Mouse (Mus musculus): ENCODE data around the gene Abhd2. TPM values are rescaled to one million over a fixed set of nuclear protein-coding genes. Genes with fewer than 3 reads are reported as not detected.
A peak's percentile ranks its signal among the peaks of the same experiment; 100 is the strongest.

The Abhd2 gene
- total RNA-seq (2017): 52.1 and 55.7 TPM in 2 replicates

DNA sequence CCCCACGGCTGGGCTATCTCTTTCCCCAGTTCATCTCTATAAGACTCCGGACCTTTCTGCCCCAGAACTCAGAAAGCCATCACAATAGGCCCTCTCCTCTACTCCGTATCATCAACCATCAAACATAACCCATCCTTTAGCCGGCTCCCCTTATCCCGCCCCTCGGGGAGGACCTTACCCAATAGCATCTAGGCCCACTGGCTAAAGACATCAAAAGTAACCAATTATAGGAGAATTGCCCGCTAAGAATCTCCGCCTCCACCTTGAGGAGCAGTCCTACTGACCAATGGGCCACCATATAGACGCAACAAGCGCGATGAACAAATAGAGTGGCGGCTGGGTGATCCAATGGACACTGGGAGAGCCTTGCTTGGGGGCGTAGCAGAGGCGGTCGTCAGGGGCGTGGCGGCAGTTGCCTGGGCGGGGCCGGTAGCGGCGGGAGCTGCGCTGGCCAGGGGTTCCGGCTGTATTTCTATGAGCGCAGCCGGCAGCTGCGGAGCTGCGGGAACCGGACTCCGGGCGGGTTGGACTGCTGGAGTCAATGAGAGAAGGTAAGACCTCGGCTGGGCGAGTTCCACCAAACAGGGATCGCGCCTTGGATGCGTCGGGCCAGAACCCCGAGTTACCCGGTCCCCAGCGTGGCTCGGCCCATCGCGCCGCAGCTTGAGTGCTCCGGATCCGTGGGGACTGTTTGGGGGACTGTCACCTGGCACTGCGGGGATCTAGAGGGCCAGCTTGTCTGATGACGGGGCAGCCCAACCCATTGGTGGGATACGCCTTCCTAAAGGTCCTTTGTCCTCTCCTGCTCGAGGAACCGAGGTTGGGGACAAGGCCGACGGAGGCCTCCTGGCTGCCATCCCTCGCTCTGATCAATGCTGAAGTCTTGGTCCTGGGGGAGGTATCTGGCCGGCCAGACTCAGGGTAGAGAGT is at the start of gene Abhd2:
Gene Abhd2, plus strand, starts transcription at position 411 of the 930 bp plus-strand sequence.
- peak; percentile 96 for ATAC-seq (ENCODE audit: extremely low read depth, insufficient number of reproducible peaks, low FRiP score, poor library complexity, severe bottlenecking)

DNA sequence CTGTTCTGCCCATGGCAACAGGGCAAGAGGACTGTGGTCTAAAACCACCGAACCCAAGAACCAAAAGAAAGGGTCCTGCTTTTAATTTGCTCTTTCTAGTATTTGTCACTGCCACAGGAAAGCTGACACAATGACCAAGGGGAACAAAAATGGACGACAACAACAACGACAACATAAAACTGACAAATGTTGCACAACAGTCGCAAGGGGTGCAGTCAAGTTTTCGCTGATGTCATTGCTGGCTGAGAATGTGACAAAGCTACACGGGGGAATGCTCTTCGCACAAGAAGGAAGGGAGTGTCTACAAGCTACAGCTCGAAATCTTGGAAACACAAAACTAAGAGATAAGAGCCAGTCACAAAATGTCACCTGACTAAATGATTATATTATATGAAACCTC is 47.5 kb upstream of the Abhd2 start:
- ATAC-seq (ENCODE audit: extremely low read depth, insufficient number of reproducible peaks, low FRiP score, poor library complexity, severe bottlenecking): peak; percentile 43; the same call in 1 of the 2 replicates

DNA sequence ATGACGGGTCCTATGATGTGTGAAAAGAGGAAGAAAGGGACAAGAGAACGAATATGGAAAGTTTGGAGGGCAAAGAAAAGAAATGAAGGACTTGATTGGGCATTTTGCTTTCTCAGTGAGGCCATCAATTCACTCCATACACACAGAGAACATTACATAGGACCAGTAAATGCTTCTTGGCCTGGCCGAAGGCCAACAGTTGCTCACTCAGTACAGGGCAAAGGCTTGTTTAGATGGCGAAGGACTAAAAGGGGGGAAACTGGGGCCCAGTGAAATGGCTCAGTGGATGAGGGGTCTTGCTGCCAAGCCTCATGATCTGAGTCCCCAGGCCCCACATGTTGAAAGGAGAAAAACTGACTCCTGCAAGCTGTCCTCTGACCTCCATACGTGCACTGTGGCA is 46.8 kb upstream of the Abhd2 start:
- no peak for ATAC-seq (ENCODE audit: extremely low read depth, insufficient number of reproducible peaks, low FRiP score, poor library complexity, severe bottlenecking)

DNA sequence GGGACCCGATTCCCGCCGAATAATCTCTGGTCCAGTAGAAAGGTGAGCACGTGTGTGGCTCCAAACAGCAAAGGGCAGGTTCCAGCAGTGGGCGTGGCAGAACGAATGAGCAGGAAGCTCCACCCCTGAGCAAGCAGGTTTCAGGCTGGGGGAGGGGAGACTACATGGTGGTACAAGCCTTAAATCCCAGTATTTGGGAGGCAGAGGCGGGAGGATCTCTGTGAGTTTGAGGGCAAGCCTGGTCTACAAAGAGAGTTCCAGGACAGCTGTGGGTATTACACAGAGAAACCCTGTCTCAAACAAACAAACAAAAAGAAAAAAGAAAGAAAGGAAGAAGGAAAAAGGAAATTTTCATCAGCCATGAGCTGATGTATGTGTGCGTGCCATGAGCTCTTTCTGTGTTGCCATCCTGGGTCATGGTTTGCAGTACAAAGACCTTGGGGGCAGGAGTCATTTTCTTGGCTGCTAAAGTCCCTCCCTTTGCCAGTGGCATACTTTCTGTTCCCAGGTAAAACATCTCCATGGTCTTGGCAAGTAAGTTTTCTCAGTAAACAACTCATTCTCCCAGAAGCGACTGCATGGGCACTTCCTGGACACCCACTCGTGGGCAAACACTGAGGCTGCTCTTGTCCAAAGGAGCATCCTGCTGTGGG is 46.0 kb upstream of the Abhd2 start:
- no peak for ATAC-seq (ENCODE audit: extremely low read depth, insufficient number of reproducible peaks, low FRiP score, poor library complexity, severe bottlenecking)

DNA sequence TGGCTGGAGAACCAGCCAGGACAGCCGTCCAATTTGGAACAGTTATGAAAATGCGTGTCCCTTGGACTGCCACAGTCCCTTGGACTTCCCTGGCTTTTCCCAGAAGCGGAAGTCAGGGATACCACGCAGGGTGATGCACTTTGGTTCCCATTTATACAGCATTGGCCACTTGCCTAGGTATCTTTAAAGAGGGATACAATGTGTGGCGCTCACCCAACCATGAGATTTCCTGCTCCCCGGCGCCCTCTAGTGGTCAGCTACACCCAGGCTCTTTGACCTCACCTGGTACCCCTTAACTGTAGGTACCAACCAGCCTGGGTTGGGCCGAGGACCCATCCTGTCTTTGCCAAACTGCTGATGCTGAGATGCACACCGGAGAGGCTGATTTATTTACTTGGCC is 44.5 kb upstream of the Abhd2 start:
- peak; percentile 62 for ATAC-seq (ENCODE audit: extremely low read depth, insufficient number of reproducible peaks, low FRiP score, poor library complexity, severe bottlenecking)

DNA sequence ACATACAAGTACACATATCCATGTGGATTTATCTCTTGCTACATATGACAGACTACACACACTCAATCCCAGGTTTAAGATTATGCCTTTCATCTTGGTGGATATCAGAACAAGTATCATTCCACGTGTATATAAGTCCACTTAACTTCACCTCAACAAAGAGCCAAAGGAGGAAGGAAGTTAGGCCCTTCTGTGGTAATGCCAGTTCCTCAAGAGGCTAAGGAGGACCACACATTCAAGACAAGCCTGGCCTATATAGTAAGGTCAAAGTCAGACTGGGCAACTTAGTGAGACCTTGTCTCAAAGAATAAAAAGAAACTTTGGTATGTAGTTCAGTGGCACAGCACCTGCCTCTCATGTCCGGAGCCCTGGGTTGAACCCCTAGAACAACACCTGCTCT is 41.4 kb upstream of the Abhd2 start:
- ATAC-seq (ENCODE audit: extremely low read depth, insufficient number of reproducible peaks, low FRiP score, poor library complexity, severe bottlenecking): peak; percentile 31; the same call in 1 of the 2 replicates

DNA sequence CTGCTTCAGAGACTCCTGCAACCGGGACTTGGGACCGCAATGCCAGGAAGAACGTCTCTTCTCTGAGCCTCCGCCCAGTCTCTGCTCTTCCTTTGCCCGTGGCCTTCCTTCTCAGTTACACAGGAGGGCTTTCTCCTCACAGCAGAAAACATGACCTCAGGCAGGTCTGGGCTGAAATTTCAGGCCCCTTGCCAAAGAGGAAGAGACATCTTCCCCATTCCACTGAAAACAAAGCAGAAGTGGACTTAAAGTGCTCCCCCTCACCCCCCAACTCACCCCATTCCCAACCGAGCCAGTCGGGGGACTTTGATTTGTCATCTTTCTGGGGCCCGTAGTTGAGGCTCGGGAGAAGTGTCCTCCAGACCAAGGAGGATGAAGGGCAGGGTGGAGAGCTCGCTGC is 41.0 kb upstream of the Abhd2 start:
- peak; percentile 49 for ATAC-seq (ENCODE audit: extremely low read depth, insufficient number of reproducible peaks, low FRiP score, poor library complexity, severe bottlenecking)

DNA sequence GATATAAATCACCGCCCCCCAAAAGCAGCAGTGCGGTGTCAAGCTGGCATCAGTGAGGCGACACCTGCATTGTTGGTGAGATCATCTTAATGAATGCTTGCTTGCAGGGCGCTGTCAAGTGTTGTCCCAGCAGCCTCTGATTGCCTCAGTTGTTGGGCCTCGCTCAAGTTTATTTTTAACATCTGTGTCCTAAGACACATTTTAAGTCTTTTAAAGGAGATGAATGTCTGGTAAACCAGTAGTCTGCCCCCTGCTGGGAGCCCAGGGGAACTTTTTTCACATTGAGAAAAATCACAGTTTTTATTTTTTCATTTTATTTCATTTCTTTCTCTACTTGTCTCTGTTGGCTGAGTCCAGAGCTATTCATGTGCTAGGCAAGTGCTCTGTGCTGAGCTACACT is 34.3 kb upstream of the Abhd2 start:
- no peak for ATAC-seq (ENCODE audit: extremely low read depth, insufficient number of reproducible peaks, low FRiP score, poor library complexity, severe bottlenecking)

DNA sequence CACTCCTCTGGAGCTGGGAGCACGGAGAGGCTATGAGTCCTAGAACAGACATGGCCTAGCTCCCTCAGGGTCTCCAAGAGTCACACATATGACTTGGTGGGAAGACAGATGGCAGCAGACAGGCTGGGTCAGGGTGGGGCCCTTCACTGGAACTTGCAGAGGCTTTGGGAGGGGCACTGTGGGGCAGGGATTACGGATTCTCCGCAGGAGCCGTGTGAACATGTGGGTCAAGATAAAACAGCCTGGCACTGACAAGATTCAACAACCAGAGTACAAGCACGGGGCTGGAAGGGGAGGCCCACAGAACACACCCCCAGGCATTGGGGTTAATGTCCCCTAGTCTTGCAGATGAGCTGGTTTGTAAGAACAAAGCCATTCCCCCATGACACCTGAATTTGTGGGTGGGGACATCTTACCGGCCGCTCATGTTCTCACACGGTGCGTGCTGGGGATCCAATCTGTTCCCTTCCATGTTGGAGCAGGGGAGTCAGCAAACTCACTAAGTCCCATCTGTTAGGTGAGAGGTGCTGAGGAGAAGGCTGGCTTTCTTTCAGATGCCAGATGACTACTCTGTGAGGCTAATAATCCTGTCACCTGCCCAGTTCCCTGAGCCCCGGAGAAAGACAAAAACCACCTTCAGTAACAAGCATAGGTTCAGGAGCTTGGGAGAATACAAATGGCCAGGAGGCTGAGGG is 30.9 kb upstream of the Abhd2 start:
- no peak for ATAC-seq (ENCODE audit: extremely low read depth, insufficient number of reproducible peaks, low FRiP score, poor library complexity, severe bottlenecking)

DNA sequence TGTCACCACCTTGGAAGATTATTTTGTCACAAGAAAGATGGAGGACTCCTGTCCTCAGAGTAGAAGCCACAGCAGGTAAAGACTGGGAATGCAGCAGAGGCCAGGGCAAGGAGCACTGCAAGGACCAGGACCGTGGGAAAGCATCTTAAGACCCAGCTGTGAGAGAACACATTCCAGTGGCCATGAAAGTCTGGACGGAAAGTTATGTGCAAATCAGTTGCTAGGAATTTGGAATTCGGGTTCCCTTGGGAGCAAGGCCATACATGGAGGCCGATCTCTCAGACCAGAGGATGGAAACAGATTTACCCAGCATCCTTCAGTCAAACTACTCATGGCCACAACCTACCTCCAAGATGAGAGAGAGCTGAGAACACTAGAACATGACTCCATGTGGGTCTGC is 29.8 kb upstream of the Abhd2 start:
- no peak for ATAC-seq (ENCODE audit: extremely low read depth, insufficient number of reproducible peaks, low FRiP score, poor library complexity, severe bottlenecking)

DNA sequence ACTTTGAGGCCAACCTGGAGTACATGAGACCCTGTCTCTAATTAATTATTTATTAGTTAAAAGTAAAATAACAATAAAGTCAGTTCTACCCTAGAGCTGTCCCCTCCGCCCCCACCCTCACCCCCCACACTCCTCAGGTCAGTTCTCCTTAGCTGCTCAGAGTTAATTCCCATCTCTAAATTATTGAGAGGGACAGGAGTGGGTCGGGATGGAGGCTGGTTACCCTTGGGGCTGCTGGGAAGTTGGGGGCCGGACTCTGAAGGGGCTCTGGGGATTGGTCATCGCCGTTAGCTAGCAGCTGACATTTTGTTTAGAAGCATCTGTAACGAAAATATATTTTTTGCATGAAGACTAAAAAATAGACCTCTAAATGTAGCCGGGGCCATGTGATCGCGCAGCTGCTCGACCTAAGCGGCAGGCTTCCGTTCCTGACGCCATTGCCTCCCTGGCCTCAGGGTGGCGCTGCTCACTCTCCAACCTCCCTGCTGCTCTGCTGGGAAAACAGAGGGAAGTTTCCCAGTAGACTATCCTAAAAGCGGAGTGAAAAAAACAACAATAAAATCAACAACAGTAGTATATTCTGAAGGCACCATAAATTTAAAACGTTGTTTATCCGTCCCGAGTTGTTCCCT is 26.8 kb upstream of the Abhd2 start:
- peak; percentile 56 for ATAC-seq (ENCODE audit: extremely low read depth, insufficient number of reproducible peaks, low FRiP score, poor library complexity, severe bottlenecking)

DNA sequence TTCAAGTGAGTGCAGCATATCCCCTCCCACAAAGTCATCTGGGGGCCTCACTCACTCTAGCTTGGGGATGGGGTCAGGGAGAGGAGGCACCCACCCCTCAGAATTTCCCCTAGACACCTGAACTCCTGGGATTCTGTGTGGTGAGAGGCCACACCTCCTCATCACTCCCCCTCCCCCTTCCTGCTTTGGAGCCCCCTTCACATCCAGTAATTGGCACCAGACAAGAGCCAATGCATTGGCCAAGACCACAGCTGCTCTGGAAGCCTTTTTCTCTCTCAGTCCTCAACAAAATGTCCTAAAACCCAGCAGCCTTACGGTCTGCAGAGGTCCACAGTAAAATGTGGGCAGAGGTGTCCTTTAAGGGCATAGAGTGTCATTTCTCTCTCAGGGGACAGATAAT is 25.6 kb upstream of the Abhd2 start:
- no peak for ATAC-seq (ENCODE audit: extremely low read depth, insufficient number of reproducible peaks, low FRiP score, poor library complexity, severe bottlenecking)

DNA sequence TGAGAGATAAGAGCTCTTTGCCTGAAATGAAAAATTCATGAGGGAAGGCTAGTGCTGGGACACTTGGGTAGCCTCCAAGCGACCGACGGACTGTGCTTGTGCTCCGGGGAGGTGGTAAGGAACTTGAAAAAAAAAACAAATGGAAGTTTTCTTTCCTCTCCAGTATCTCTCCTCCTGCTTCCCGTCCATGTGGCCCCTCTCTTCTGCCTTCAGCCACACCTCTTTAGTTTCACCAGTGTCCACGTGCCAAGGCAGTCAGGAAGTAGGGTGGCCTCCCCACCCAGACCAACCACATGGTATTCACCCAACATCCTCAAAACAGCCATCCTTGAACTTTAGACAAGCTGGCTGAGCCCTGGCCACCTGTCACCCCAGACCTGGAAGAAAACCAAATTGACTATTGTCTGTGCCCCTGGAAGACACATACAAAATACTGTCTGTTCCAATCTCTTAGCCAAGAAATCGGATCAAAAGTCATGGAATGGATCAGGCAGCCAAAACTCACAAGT is 25.1 kb upstream of the Abhd2 start:
- no peak for ATAC-seq (ENCODE audit: extremely low read depth, insufficient number of reproducible peaks, low FRiP score, poor library complexity, severe bottlenecking)

DNA sequence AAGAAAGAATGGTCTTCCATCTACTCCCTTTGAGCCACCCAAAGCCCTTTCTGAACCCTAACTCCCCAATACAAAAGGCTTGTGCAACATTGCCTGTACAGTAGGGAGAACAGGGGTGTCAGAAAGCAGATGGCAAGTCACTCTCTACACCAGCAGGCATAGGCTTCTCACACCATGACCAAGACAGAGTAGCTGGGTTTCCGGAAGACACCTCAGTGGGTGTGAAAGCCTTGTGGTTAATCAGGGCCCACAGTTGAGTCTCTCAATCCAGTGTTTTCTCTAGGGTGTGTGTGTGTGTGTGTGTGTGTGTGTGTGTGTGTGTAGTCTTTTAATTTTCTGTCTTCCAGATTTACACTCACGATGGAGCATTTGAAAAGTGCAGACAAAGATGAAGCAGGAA is 23.4 kb upstream of the Abhd2 start:
- ATAC-seq (ENCODE audit: extremely low read depth, insufficient number of reproducible peaks, low FRiP score, poor library complexity, severe bottlenecking): 0 out of 2 replicates have a peak, but pooled peaks have one; percentile 11

DNA sequence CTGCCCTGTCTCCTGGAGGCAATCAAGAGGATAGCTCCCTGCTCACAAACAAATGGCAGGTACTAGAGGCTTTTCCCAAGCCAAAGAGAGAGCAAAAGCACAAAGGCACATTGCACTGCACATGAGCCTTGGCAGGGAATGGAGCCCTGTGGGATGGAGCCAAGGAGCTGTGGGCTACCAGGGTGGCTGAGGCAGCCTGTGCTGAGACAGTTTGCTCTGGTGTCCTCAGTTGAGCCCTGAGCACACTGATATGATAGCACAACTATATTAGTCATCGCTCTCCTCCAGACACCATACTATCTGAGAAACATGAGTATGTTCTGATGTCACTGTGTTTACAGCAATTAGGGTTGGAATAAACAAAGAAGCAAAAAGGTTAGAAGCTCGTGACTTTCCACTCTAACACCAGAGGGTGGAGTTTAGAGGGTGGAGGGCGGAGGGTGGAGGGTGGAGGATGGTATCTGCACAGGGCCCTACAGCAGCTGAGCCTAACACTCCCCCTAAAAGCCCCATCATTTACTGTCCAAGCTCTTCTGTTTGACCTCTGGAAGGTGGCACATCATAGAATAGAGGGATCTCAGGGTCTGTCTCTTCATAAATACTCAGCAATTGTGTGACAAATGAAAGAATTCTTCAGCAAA is 18.6 kb upstream of the Abhd2 start:
- no peak for ATAC-seq (ENCODE audit: extremely low read depth, insufficient number of reproducible peaks, low FRiP score, poor library complexity, severe bottlenecking)

DNA sequence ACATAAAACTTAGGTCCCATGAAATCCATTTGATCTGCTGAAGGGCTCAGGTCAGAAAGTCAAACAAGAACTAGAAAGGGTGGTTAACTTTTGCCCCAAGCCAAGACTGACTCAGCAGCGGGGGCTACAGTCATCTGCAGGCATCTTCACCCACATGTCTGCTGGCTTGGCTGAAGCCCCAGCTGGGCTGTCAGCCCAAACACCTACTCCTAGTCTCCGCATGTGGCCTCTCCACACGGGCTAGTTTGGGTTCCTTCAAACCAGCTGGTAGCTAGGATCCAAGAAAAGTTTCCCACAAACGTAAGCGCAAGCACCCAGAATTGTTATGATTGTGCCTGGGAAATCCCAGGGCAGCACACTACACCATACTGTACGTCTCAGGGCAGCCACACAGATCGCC is 17.6 kb upstream of the Abhd2 start:
- no peak for ATAC-seq (ENCODE audit: extremely low read depth, insufficient number of reproducible peaks, low FRiP score, poor library complexity, severe bottlenecking)

DNA sequence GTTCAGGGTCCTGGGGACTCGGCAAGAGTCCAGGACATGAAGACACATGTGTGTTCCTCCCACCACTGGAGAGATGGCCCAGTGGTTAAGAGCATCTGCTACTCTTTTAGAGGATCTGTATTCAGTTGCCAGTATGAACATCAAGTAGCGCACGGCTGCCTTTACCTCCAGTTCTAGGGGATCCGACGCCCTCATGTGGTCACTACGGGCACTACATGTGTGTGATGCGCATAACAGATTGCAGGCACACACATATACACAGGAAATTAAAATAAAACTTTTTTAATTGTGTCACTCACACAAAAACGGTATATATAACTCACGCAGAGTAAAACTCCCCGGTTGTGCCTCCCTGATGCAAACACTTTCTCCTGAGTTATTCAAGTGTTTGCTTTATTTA is 17.2 kb upstream of the Abhd2 start:
- ATAC-seq (ENCODE audit: extremely low read depth, insufficient number of reproducible peaks, low FRiP score, poor library complexity, severe bottlenecking): no peak

DNA sequence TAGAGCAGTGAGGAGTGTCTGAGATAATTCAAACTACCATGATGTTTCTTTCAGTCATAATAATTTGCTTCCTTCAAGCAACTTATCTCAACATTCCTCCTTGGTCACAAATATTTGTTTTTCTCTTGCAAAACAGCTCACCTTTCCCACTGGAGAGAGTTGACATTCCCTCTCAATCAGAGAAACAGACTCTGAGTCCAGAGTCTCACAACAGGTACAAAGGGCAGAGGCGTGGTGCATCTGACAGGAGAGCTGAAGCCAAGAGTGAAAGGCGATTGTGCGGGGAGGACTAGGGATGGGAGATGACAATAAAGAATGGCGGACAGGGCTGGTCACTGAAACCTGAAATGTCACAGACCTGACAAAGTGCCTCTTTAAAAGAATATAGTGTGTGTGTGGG is 16.3 kb upstream of the Abhd2 start:
- ATAC-seq (ENCODE audit: extremely low read depth, insufficient number of reproducible peaks, low FRiP score, poor library complexity, severe bottlenecking): no peak

Data from neutrophil, adult 5-6 weeks (primary cell).